Mouse (Mus musculus) midbrain, embryonic 12.5 days (tissue): ENCODE data around the gene Tuba1a. TPM values are rescaled to one million over a fixed set of nuclear protein-coding genes. Genes with fewer than 3 reads are reported as not detected.

Source experiments
- ATAC-seq: fragments of 200-750 bp; cut with Nextera tagmentation; 2 replicates; pipeline ENCODE4 v1.8.0; 2017; ENCODE audit warnings: low read depth, moderate TSS enrichment, moderate library complexity; ENCODE audit not compliant: low FRiP score
- H3K27ac ChIP-seq: fragments of 300-500 bp; sonication (generic); replicated peaks from 2 replicates; pipeline ENCODE4 v1.5.1; 2016; ENCODE audit warnings: mild to moderate bottlenecking
- H3K27me3 ChIP-seq: fragments of 300-500 bp; sonication (generic); 2 replicates; pipeline ENCODE4 v1.6.1; 2016; ENCODE audit warnings: mild to moderate bottlenecking
- H3K36me3 ChIP-seq: fragments of 300-500 bp; sonication (generic); 2 replicates; pipeline ENCODE4 v1.6.1; 2016
- H3K4me1 ChIP-seq: fragments of 300-500 bp; sonication (generic); 2 replicates; pipeline ENCODE4 v1.6.1; 2016
- H3K4me2 ChIP-seq: fragments of 300-500 bp; sonication (generic); replicated peaks from 2 replicates; pipeline ENCODE4 v1.6.1; 2016; ENCODE audit warnings: mild to moderate bottlenecking, moderate library complexity
- H3K4me3 ChIP-seq: fragments of 300-500 bp; sonication (generic); 2 replicates; pipeline ENCODE4 v1.5.1; 2016; ENCODE audit warnings: mild to moderate bottlenecking
- H3K9ac ChIP-seq: fragments of 300-500 bp; sonication (generic); replicated peaks from 2 replicates; pipeline ENCODE4 v1.6.1; 2016; ENCODE audit warnings: mild to moderate bottlenecking, moderate library complexity
- H3K9me3 ChIP-seq: fragments of 300-500 bp; sonication (generic); 2 replicates; pipeline ENCODE4 v1.6.1; 2016; ENCODE audit warnings: mild to moderate bottlenecking
- WGBS: fragments of 180-500 bp; shearing (Covaris S2); methylation state at CpG from one replicate; pipeline ENCODE4 v1.1.7; 2016; 5-methylcytosine and 5-hydroxymethylcytosine counted together
- polyA plus RNA-seq: library from polyadenylated mRNA; unstranded; fragments of >200 nt; fragmentation: Nextera tagmentation; extraction: Ambion mirVana; gene quantifications from 2 replicates; pipeline ENCODE4 v1.2.1, GENCODE M21; 2016

Gene Tuba1a
- 9,394 and 9,642 TPM in 2 replicates for polyA plus RNA-seq

DNA sequence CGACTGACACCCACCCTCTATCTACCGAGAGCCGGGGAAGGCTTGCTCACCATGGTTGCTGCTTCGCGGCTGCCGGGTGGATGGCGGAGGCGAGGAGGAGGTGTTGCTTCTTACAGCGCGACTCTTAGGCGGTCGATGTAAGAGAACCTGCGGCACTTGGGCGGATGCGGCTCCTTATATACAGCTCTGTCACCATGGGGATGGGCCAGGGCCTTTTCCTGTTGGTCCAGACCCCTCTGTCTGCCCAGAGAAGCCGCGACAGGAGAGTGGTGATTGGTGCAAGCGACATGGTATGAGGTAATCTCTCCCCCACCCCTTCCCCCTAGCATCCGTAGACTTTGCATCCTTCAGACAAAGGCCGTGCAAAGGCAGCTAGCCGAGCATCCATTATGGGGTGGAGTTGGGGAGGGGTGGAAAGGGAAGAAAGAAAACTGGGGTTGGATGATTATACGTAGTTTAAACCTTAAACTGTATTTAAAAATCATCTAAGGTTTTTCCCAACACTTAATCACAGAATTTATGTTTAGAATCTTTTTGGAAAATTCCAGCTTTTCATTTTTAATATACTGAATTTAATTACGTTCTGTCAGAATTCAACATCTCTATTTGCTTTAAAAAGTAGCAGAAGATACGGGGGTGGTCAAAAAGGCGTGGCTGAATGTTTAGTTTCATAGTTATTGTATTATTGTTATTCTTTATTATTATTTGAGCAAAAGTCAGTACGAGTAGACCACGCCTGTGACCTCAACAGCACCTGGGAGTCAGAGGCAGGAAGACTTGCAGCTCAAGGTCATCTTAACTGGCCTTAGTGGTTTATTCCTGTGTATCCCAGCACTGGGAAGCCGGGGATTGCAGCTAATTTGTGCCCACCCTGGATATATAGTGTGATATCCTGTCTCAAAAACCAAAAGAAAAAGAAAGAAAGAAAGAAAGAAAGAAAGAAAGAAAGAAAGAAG is at the start of gene Tuba1a, which contains the start of gene Gm49450:
TSS of gene Tuba1a (minus strand) at position 303 of the 956 bp plus-strand sequence.
TSS of gene Gm49450 (minus strand) at position 151 of the 956 bp plus-strand sequence.
- Histone ChIP-seq H3K9me3 (no peaks in the 10 kb centered on the region), H3K27me3 (no peaks in the 10 kb centered on the region), H3K4me2 (peak within 1 kb of the TSS; percentile 62), H3K4me1 (peaks cover 26% of the 10 kb centered on the region), H3K9ac (peak within 1 kb of the TSS; percentile 99), H3K27ac (peak within 1 kb of the TSS; percentile 98), H3K36me3 (peaks cover 13% of the 10 kb centered on the region), H3K4me3 (peak within 1 kb of the TSS; percentile 82)
- ATAC-seq, result peak; percentile 98
- 2% methylated on average over 28 of the region's 28 CpGs for WGBS

DNA sequence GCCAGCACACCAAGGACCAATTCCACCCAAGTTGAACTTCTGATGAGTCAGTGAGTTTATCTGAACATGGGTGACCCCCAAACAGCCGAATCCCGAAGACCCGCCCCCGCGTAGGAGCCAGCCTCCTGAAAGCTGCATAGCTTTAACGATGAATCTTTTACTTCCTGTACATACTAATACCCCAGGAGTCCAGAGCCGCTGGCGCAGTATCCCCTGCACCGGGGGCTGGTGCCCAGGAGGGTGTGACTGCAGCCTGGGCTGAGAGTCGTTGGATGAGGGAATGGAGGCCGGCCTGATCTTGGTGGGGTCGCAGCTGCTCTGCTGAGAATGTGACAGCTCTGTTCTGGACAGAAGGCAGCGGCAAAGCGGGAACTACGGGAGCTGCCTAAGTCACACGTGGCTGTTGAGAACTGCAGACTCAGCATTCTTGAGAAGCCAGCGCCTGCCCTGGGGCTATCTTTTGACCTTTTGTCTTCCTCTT is 48.0 kb upstream of the Tuba1a start:
- Histone ChIP-seq H3K4me2 (peak overlapping the region; percentile 42), H3K27ac (no peak overlapping the region), H3K4me3 (0 out of 2 replicates have a peak overlapping the region, but pooled peaks have one; percentile 9), H3K36me3 (no peaks in the 10 kb centered on the region), H3K9ac (peak overlapping the region; percentile 41; the same call in 1 of the 2 replicates), H3K9me3 (no peaks in the 10 kb centered on the region), H3K27me3 (peaks cover 11% of the 10 kb centered on the region), H3K4me1 (peaks cover 22% of the 10 kb centered on the region)
- peak; percentile 58; the same call in 1 of the 2 replicates for ATAC-seq
- WGBS, result 19% methylated on average over 17 of the region's 17 CpGs

DNA sequence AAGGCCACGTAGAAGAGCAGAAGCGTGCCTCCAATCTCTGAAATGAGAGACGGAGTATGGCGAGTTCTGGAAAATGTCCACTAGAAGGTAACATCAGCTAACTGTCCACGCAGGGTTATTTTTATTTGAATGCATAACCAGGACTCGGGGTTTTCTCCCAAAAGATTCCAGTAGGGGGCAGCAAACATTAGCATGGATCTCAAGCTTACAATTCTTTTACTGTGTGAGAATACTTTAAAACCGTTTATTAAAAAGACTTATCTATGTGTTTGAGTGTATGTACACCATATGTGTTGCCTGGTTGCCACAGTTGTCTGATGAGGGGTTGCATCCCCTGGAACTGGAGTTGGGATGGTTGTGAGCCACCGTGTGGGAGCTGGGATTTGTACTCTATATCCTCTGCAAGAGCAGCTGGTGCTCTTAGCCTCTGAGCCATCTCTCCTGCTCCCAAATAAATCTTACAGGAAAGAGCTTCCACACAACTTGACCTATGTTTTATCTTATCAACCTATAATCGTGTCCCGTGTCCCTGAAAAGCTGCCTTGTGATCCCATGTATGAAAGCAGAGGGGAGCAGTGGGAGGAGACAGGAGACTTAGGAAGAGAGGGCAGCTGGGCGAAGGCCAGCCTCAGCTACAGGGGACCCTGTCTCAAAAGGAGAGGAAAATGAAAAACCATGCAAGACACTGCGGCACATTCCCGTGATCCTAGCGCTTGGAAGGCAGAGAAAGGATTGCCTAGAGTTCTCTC is 47.2 kb upstream of the Tuba1a start:
- Histone ChIP-seq H3K36me3 (no peaks in the 10 kb centered on the region), H3K4me3 (no peak overlapping the region), H3K27me3 (peaks cover 11% of the 10 kb centered on the region), H3K9me3 (no peaks in the 10 kb centered on the region), H3K4me1 (peaks cover 22% of the 10 kb centered on the region), H3K4me2 (peak overlapping the region; percentile 42), H3K9ac (peak overlapping the region; percentile 41; the same call in 1 of the 2 replicates), H3K27ac (0 out of 2 replicates have a peak overlapping the region, but pooled peaks have one; percentile 22)
- WGBS, result 39% methylated on average over 14 of the region's 14 CpGs
- no peak for ATAC-seq

DNA sequence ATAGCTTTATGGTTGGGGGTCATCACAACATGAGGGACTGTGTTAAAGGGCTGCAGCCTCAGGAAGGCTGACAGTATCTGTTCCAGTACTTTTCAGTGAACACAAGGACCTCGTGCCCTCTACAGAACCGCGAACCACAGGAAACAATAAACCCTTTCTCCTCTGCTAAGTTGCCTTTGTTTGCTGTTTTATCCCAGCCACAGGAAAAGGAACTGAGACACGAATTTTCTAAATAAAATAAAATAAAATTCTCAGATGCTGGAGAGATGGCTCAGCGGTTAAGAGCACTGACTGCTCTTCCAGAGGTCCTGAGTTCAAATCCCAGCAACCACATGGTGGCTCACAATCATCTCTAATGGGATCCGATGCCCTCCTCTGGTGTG is 45.3 kb upstream of the Tuba1a start:
- Histone ChIP-seq H3K9me3 (no peaks in the 10 kb centered on the region), H3K4me3 (no peak overlapping the region), H3K27ac (no peak overlapping the region), H3K27me3 (peaks cover 11% of the 10 kb centered on the region), H3K4me2 (no peak overlapping the region), H3K36me3 (no peaks in the 10 kb centered on the region), H3K9ac (no peak overlapping the region), H3K4me1 (peaks cover 22% of the 10 kb centered on the region)
- 43% methylated on average over 6 of the region's 6 CpGs for WGBS
- no peak for ATAC-seq

DNA sequence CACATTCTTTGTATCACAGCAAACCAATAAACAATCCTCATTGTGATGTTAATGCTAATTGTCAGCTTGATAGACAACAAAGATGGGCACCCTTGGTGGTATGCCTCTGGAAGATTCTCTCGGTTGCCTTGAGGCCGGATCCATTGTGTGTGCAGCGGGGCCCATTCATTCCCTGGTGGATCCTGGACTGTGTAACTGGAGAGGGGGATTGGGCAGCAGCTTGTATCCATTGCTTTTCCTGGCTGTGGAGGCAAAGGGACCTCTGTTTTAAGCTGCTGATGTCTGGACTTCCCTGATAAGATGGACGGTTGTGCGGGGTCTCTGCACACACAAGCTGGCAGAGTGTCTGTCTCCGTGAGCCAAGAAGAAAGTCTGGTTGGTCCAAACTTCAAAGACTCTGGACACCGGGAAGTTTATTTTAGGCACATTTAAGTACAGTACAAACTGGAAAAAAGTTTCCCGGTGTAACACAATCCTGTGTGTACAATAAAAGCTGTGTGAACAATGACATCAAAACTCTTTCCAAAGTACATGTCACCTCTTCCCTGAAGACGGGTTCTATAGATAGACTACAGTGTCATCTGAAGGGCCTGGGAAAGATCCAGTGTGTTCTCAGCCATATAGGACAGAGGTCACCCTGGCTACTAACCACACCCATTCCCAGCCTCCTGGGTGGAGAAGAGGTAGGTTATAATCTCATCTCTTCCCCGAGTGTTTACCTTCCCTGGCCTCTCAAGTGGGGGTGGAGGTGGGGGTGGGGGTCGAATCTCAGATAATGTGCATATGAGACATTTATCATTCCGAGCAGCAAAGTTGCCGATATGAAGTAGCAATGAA is 44.7 kb upstream of the Tuba1a start:
- H3K27me3 ChIP-seq, result peaks cover 11% of the 10 kb centered on the region
- H3K36me3 ChIP-seq, result no peaks in the 10 kb centered on the region
- WGBS, result 55% methylated on average over 13 of the region's 13 CpGs
- ATAC-seq, result no peak
- no peak overlapping the region for H3K4me3 ChIP-seq
- H3K27ac ChIP-seq, result no peak overlapping the region
- H3K4me2 ChIP-seq, result no peak overlapping the region
- H3K4me1 ChIP-seq, result peaks cover 26% of the 10 kb centered on the region
- H3K9ac ChIP-seq, result no peak overlapping the region
- no peaks in the 10 kb centered on the region for H3K9me3 ChIP-seq

DNA sequence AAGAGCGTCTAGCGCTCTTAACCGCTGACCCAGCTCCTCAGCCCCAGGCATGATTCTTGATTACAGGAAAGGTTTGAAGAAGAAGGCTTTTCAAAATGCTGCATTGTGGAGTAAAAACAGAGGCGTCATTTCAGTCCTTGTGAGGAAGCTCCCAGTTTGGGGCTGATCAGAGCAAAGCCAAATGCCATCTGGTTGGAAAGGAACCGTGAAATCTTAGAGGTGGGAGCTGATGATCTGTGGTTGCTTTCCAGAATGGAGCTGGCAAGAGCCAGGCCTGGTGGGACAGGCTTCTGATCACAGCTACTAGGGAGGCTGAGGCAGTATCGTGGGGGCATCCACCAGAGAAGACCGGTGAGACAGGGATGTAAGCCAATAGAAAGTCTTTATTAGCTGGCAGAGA is 43.3 kb upstream of the Tuba1a start:
- no peaks in the 10 kb centered on the region for H3K27me3 ChIP-seq
- H3K4me3 ChIP-seq, result no peak overlapping the region
- H3K9me3 ChIP-seq, result no peaks in the 10 kb centered on the region
- 0 out of 2 replicates have a peak overlapping the region, but pooled peaks have one; percentile 22 for H3K27ac ChIP-seq
- H3K4me1 ChIP-seq, result peaks cover 36% of the 10 kb centered on the region
- no peak overlapping the region for H3K4me2 ChIP-seq
- no peaks in the 10 kb centered on the region for H3K36me3 ChIP-seq
- no peak overlapping the region for H3K9ac ChIP-seq
- WGBS, result 88% methylated on average over 7 of the region's 7 CpGs
- ATAC-seq, result no peak

DNA sequence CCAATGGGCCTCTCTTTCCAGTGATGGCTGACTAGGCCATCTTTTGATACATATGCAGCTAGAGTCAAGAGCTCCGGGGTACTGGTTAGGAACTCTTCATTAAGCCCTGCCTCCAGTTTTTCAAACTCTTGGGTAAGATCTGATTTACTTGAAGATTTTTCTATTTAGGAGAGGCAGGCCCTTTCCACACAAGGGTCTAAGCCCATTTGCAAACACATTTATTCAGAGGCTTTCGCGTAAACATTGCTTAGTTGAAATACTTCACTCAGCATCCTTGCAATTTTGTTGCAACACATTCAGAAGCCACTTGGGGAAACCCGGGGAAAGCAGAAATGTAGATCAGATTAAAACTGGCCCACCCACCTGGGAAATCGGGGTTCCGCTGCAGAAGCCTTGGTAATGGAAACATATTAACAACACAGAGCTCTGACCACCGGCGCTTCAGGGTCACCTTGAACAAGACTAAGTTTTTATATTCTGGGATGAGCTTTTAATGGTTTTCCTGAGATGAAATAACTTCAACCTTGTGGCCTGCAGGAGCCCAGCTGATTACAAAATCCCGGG is 41.5 kb upstream of the Tuba1a start:
- peaks cover 43% of the 10 kb centered on the region for H3K4me1 ChIP-seq
- H3K27me3 ChIP-seq, result no peaks in the 10 kb centered on the region

DNA sequence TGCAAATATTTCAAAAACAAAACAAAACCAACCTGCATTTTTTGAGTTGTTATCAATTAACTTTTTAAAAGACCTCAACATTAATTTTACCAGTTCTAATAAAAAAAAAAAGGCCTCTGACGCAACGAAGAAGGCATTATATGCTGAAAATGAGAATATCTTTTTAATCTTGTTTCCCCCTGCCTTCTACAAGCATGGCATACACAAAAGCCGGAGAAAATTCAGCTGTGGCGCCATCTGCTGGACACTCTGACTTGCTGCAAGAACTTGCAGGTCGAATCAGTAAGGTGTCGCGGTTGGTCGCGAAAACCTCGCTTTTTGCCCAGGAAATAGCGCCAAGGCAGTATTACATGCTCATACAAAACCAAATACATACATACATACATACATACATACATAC is 40.4 kb upstream of the Tuba1a start:
- H3K4me2 ChIP-seq, result peak overlapping the region; percentile 54
- H3K27me3 ChIP-seq, result no peaks in the 10 kb centered on the region
- H3K27ac ChIP-seq, result no peak overlapping the region
- no peaks in the 10 kb centered on the region for H3K36me3 ChIP-seq
- H3K4me3 ChIP-seq, result no peak overlapping the region
- ATAC-seq, result no peak
- WGBS, result 7% methylated on average over 11 of the region's 11 CpGs
- no peaks in the 10 kb centered on the region for H3K9me3 ChIP-seq
- no peak overlapping the region; the same call in 1 of the 2 replicates for H3K9ac ChIP-seq
- peaks cover 54% of the 10 kb centered on the region for H3K4me1 ChIP-seq

More for the DNA sequence above, 41.5 kb upstream of the Tuba1a start:
- Histone ChIP-seq H3K4me3 (no peak overlapping the region), H3K27ac (no peak overlapping the region), H3K9ac (no peak overlapping the region), H3K4me2 (no peak overlapping the region), H3K36me3 (no peaks in the 10 kb centered on the region), H3K9me3 (no peaks in the 10 kb centered on the region)
- no peak for ATAC-seq
- WGBS, result 79% methylated on average over 9 of the region's 9 CpGs

DNA sequence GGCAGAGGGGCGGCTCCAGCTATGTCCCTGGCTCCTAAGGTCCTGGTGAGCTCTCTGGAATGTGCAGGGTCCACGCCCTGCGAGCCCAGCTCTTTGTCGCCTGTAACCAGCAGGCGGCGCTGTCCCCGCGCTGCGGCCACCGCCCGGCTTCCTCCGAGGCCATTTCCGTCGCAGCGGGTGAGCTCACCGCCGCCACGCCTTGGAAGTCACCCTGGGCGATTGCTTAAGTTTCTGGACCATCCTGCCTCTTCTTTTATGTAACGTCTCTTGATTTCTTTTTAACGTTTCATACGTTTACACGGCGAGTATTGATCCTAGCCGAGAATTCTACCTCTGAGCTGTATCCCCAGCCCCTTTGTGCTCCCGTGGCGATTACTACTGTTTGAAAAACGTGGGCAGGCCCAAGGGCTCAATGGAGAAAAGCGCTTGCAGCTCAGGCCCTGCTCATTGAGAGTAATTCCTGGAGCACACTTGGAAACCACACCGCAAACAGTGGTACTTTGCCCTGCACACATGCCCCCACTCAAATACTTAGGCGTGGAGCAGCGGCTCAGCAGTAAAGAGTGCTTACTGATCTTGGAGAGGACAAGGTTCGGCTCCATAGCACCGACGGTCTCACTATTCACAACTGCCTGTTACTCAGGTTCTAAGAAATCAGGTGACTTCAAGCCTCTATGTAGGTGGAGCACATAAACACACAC is 39.7 kb upstream of the Tuba1a start:
- peaks cover 59% of the 10 kb centered on the region for H3K4me1 ChIP-seq
- peak overlapping the region; percentile 54 for H3K4me2 ChIP-seq
- no peaks in the 10 kb centered on the region for H3K36me3 ChIP-seq
- no peaks in the 10 kb centered on the region for H3K9me3 ChIP-seq
- peak overlapping the region; percentile 96 for H3K27ac ChIP-seq
- peak overlapping the region; percentile 76 for H3K9ac ChIP-seq
- peak overlapping the region; percentile 43 for H3K4me3 ChIP-seq
- peak; percentile 77 for ATAC-seq
- WGBS, result 5% methylated on average over 35 of the region's 35 CpGs
- H3K27me3 ChIP-seq, result no peaks in the 10 kb centered on the region

DNA sequence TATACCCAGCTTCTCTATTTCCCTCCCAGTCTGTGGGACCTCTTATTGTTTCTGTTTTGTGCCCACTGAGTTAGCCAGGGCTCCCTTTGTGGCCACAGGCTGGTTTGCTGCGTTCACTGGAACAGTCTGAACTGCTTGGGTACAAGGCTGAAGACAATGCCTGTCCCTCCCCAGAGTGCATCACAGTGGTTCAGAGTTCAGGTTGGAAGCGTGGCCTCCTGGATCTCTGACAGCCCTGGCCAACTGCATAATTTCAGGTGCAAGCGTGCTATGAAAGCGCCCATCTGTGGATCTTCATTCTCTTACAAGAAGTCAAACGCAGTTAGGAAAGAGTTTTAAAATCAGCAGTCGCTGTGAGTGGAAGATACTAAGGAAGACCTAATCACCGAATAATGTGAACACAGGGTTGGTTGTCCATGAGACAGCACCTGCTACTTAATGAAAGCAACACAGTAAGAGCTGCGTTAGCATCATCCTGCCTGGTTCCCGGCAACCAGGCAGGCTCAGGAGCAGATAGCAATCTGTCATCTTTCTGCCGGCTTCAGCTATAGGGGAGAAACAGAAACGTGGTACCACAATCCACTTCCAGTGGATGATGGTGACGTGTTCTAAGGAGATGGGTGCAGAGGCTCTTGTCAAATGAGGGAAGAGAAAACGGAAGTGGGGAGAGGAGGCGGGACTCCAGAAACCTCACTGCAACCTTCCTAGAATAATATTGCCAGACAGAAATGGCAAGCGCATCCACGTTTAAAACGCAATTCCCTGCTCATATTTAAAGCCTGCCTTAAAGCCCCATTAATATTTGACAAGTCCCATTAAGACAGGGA is 38.8 kb upstream of the Tuba1a start:
- Histone ChIP-seq H3K27ac (peak overlapping the region; percentile 96), H3K4me3 (peak overlapping the region; percentile 43), H3K27me3 (no peaks in the 10 kb centered on the region), H3K4me1 (peaks cover 61% of the 10 kb centered on the region), H3K4me2 (peak overlapping the region; percentile 54), H3K36me3 (no peaks in the 10 kb centered on the region), H3K9me3 (no peaks in the 10 kb centered on the region), H3K9ac (peak overlapping the region; percentile 76)
- WGBS, result 24% methylated on average over 17 of the region's 17 CpGs
- peak; percentile 31; the same call in 1 of the 2 replicates for ATAC-seq
